ENCODE assay signal across 8 mouse cellular contexts in genomic region chr13:107954445-107955261, GRCm38 (mm10).
A peak's percentile ranks its signal among the peaks of the same experiment; 100 is the strongest.
DNase-seq lines count a peak whose midpoint lies in the region; ATAC-seq and TF ChIP-seq lines count a peak whose summit lies in the region.

No protein-coding gene starts in this region.

- no peaks in the 10 kb centered on the region for H3K27me3 ChIP-seq in hindbrain, embryonic 11.5 days (ENCODE audit: control insufficient read depth, insufficient read depth, low read length)
- H3K27me3 ChIP-seq in hindbrain, postnatal 0 days (ENCODE audit: insufficient read depth, low read length), result no peaks in the 10 kb centered on the region
- no peaks in the 10 kb centered on the region for H3K27me3 ChIP-seq in hindbrain, embryonic 15.5 days
- H3K27me3 ChIP-seq in midbrain, embryonic 15.5 days (replicated peaks), result no peaks in the 10 kb centered on the region
- no peaks in the 10 kb centered on the region for H3K27me3 ChIP-seq in kidney, adult 2 months (replicated peaks; ENCODE audit: control insufficient read depth, insufficient read depth, low read length)

- peak overlapping the region; percentile 87 for H3K27ac ChIP-seq in hindbrain, embryonic 11.5 days (ENCODE audit: low read depth, low read length)
- no peak overlapping the region for H3K27ac ChIP-seq in hindbrain, postnatal 0 days
- H3K27ac ChIP-seq in hindbrain, embryonic 15.5 days (replicated peaks), result no peak overlapping the region
- no peak overlapping the region for H3K27ac ChIP-seq in midbrain, embryonic 15.5 days
- H3K27ac ChIP-seq in kidney, adult 2 months (ENCODE audit: insufficient read depth, low read depth, low read length), result no peak overlapping the region

- no peak for TF ChIP-seq CTCF in hindbrain, postnatal 0 days (IDR thresholded peaks at IDR 0.05; ENCODE audit: low read depth)
- no peak for TF ChIP-seq CTCF in kidney, adult 2 months (conservative IDR thresholded peaks at IDR 0.05; ENCODE audit: insufficient read depth, insufficient read length, low read depth, low read length)

- no peaks in the 10 kb centered on the region for H3K9me3 ChIP-seq in hindbrain, embryonic 11.5 days (ENCODE audit: control insufficient read depth, low read length)
- H3K9me3 ChIP-seq in hindbrain, postnatal 0 days (ENCODE audit: low read length), result no peaks in the 10 kb centered on the region
- H3K9me3 ChIP-seq in hindbrain, embryonic 15.5 days, result no peaks in the 10 kb centered on the region
- no peaks in the 10 kb centered on the region for H3K9me3 ChIP-seq in midbrain, embryonic 15.5 days

- H3K4me2 ChIP-seq in hindbrain, embryonic 11.5 days (replicated peaks; ENCODE audit: low read depth, low read length), result peak overlapping the region; percentile 2
- no peak overlapping the region for H3K4me2 ChIP-seq in hindbrain, postnatal 0 days (ENCODE audit: low read depth, low read length)
- H3K4me2 ChIP-seq in hindbrain, embryonic 15.5 days, result peak overlapping the region; percentile 21
- H3K4me2 ChIP-seq in midbrain, embryonic 15.5 days, result no peak overlapping the region

- peaks cover 14% of the 10 kb centered on the region for H3K4me1 ChIP-seq in hindbrain, embryonic 11.5 days (replicated peaks; ENCODE audit: control insufficient read depth, insufficient read depth, low read length)
- H3K4me1 ChIP-seq in hindbrain, postnatal 0 days (ENCODE audit: insufficient read depth, low read length), result no peaks in the 10 kb centered on the region; the same call in 1 of the 2 replicates
- peaks cover 18% of the 10 kb centered on the region for H3K4me1 ChIP-seq in hindbrain, embryonic 15.5 days (replicated peaks)
- H3K4me1 ChIP-seq in midbrain, embryonic 15.5 days, result peaks cover 18% of the 10 kb centered on the region; the same call in 1 of the 2 replicates
- no peaks in the 10 kb centered on the region for H3K4me1 ChIP-seq in kidney, adult 2 months (ENCODE audit: control insufficient read depth, insufficient read depth, low read length)

- no peaks in the 10 kb centered on the region for H3K36me3 ChIP-seq in hindbrain, embryonic 11.5 days (ENCODE audit: control insufficient read depth, insufficient read depth, low read length)
- H3K36me3 ChIP-seq in hindbrain, postnatal 0 days (ENCODE audit: insufficient read depth, low read length), result no peaks in the 10 kb centered on the region
- H3K36me3 ChIP-seq in hindbrain, embryonic 15.5 days, result no peaks in the 10 kb centered on the region
- H3K36me3 ChIP-seq in midbrain, embryonic 15.5 days (replicated peaks), result no peaks in the 10 kb centered on the region
- no peaks in the 10 kb centered on the region for H3K36me3 ChIP-seq in kidney, adult 2 months (ENCODE audit: control insufficient read depth, insufficient read depth, low read length)

- peak; percentile 61 for DNase-seq in hindbrain, embryonic 11.5 days (ENCODE audit: low spot score)
- no peak for DNase-seq in hindbrain, postnatal 0 days (ENCODE audit: low spot score)
- peak; percentile 68 for DNase-seq in R1 (ENCODE audit: low read depth, low spot score)
- no peak for DNase-seq in frontal cortex, postnatal 14 days (ENCODE audit: low spot score in 2 of 2)
- DNase-seq in kidney, adult 2 months, result no peak
- no peak for DNase-seq in B cell, adult 2 months

- 0 out of 2 replicates have a peak overlapping the region, but pooled peaks have one; percentile 35 for H3K9ac ChIP-seq in hindbrain, embryonic 11.5 days (ENCODE audit: low read depth, low read length)
- H3K9ac ChIP-seq in hindbrain, postnatal 0 days (replicated peaks; ENCODE audit: low read length), result no peak overlapping the region
- H3K9ac ChIP-seq in hindbrain, embryonic 15.5 days, result no peak overlapping the region
- H3K9ac ChIP-seq in midbrain, embryonic 15.5 days, result no peak overlapping the region

- no peak overlapping the region for H3K4me3 ChIP-seq in hindbrain, embryonic 11.5 days (ENCODE audit: low read depth, low read length)
- H3K4me3 ChIP-seq in hindbrain, postnatal 0 days (ENCODE audit: low read length), result no peak overlapping the region
- H3K4me3 ChIP-seq in hindbrain, embryonic 15.5 days, result no peak overlapping the region
- no peak overlapping the region for H3K4me3 ChIP-seq in midbrain, embryonic 15.5 days
- no peak overlapping the region for H3K4me3 ChIP-seq in kidney, adult 2 months (ENCODE audit: insufficient read depth, low read depth, low read length)

- peak; percentile 60; the same call in 1 of the 2 replicates for ATAC-seq in hindbrain, embryonic 11.5 days (ENCODE audit: low FRiP score)
- no peak for ATAC-seq in hindbrain, postnatal 0 days
- ATAC-seq in hindbrain, embryonic 15.5 days (ENCODE audit: low FRiP score, low read depth), result no peak
- 0 out of 2 replicates have a peak, but pooled peaks have one; percentile 25 for ATAC-seq in midbrain, embryonic 15.5 days (replicated peaks)

- 5% methylated on average over 16 of the region's 16 CpGs for WGBS in hindbrain, embryonic 11.5 days
- 31% methylated on average over 16 of the region's 16 CpGs for WGBS in hindbrain, postnatal 0 days
- WGBS in hindbrain, embryonic 15.5 days, result 15% methylated on average over 16 of the region's 16 CpGs
- 17% methylated on average over 16 of the region's 16 CpGs for WGBS in midbrain, embryonic 15.5 days
- WGBS in kidney, adult 2 months, result 61% methylated on average over 16 of the region's 16 CpGs

- no peak for TF ChIP-seq POLR2A in kidney, adult 2 months (IDR thresholded peaks at IDR 0.05; ENCODE audit: low read depth, low read length)

Comparison
In these comparisons a context has a peak if more than half of its experiments do, and no peak if none do; other contexts are left out.
1. ATAC-seq: peak in hindbrain, embryonic 11.5 days (single experiment) and midbrain, embryonic 15.5 days (single experiment); none in hindbrain, postnatal 0 days (single experiment) and hindbrain, embryonic 15.5 days (single experiment).
2. DNase-seq: peak in hindbrain, embryonic 11.5 days (single experiment) and R1 (single experiment); none in hindbrain, postnatal 0 days (single experiment), frontal cortex, postnatal 14 days (0 of 2), kidney, adult 2 months (single experiment) and B cell, adult 2 months (0 of 2).
3. H3K4me2 ChIP-seq: peak in hindbrain, embryonic 11.5 days (single experiment) and hindbrain, embryonic 15.5 days (single experiment); none in hindbrain, postnatal 0 days (single experiment) and midbrain, embryonic 15.5 days (single experiment).